Mouse (Mus musculus) adrenal gland (tissue): ENCODE results near the gene Inpp4b.

Experiments
- intact Hi-C: fragments of 180-260 bp; cut with DNase I; formaldehyde crosslinking; loops from one replicate; pipeline ENCODE4 v1.15.1; 2025

Inpp4b gene

DNA sequence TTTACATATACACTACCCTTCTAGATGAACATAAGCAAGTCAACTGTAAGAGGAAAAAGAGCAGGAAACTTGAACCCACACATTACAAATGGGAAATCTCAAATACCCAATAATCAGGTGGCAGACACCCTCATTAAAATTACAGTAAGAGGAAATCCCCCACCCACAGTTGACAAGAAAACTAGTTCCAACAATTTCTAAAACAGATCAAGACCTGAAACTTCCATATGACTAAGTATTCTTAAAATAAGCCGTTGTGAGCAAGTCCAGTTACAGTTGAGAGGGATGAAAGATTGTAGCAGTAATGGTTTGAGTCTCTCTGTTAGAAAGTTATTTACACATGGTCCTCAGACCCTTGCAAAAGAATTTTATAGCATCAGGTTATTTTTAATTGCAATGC is 480.8 kb downstream of the Inpp4b start:
- intact Hi-C loops = no loop called here

DNA sequence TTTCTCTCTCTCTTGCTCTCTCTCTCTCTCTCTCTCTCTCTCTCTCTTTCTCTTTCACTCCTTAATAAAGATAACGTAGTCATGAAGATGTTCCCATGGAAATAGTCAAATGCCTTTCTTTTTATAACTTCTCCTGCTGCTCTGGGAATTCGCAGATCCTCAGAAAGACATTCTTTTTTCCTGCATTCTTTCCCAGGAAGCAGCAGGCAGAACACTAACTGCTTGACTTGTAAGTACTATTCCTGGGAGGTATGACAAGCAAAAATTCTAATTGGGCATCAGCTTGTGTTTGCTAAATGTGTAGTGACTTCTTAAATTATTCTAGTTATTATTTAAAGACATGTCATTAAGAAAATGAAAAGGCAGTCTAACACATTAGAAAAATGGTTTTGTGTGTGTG is 482.6 kb downstream of the Inpp4b start:
- intact Hi-C loops = no loop called here

DNA sequence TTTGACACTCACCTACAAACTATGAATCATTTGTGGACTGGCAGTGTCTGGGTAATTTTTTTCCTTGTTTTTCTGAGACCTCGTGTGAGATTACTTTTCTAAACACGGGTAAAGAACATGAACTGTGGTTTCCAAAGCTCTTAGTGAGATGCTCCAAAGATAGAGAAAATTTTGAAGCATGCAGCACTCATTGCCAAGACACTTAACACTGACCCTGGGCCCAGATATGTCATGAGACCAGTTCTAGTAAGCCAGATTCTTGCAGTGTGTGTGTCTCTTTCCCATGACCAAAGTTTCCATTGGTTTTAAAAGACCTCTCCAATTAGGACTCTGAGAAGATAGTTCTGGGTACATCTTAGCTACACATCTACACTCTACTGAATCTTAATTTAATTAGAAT is 484.1 kb downstream of the Inpp4b start:
- intact Hi-C loops = no loop called here

DNA sequence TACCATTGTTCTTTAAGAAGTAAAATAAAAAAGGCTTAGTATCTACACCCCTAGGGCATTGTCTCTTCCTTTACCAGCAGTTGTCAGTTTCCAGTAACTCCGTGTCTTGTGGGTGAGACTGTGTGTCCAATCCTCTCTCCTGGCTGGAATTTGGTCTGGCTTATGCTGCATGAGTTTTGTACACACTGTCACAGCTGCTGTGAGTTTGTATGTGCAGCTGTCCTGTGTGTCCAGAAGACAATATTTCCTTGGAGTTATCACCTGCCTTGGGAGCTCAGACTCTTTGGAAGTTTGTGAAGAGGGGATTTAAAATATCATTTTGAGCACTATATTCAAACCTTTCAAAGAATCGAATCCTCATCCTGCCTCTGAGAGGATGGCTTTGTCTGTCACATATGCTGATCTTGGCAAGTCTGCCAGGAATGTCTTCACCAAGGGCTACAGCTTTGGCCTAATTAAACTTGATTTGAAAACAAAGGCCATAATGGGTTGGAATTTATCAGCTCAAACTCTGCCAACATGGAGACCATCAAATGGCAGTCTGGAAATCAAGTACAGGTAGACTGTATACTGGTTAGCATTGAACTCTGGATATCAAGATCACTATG is 485.1 kb downstream of the Inpp4b start:
- intact Hi-C loops = no loop called here

DNA sequence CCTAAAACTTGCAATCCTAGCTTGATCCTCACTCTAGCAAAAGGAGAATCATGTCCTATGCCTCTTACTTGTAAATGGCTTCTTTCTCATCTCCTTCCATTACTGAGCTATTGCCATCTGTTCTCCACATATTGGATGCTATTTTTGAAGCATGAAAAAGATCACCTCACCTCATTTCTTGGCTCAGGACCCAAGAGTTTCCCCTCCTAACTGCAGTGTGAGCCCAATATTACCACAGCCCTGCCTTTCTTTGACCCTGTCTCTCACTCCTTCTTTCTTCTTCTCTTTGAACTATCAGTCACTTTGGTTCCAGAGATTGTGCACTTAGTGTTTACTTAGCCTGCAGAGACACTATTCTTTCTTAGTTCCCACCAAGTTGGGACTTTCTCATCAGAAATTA is 489.1 kb downstream of the Inpp4b start:
- intact Hi-C loops = no loop called here

DNA sequence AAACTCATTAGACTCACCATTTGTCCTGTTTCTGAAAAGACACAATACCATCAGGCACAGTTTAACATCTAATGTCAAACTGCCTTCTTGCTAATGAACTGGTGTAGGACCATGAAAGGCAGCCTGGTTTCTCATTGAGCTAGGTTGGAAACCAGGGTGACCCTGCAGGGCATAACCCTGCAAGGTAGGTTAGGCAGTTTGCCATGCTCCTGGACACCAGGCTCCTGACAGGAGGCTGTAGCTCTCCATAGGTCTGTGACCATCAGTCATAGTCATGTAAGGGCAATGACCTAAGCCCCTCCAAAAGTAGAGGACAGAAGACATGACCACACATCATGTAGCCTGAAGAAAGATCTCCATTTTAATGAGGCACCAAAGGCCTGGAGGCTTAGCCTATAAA is 491.5 kb downstream of the Inpp4b start:
- intact Hi-C loops = no loop called here

DNA sequence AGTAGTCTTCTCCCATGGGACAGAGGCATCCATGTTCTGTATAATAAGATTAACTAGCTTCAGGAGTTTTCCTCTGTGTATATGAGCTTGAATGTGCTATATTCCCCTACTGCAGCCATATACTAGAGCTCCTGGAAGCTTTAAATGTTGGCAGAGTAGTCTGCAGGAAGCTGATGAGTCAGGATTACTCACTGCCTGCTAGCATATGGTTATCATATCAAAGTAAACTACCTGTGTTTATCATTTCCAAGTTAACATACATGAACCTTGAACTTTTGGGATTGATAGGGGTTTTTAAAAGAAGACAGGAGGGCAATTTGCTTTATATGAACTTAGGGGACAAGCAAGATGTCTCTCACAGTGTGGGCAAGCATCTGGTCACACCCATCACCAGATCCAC is 498.2 kb downstream of the Inpp4b start:
- intact Hi-C loops = no loop called here

DNA sequence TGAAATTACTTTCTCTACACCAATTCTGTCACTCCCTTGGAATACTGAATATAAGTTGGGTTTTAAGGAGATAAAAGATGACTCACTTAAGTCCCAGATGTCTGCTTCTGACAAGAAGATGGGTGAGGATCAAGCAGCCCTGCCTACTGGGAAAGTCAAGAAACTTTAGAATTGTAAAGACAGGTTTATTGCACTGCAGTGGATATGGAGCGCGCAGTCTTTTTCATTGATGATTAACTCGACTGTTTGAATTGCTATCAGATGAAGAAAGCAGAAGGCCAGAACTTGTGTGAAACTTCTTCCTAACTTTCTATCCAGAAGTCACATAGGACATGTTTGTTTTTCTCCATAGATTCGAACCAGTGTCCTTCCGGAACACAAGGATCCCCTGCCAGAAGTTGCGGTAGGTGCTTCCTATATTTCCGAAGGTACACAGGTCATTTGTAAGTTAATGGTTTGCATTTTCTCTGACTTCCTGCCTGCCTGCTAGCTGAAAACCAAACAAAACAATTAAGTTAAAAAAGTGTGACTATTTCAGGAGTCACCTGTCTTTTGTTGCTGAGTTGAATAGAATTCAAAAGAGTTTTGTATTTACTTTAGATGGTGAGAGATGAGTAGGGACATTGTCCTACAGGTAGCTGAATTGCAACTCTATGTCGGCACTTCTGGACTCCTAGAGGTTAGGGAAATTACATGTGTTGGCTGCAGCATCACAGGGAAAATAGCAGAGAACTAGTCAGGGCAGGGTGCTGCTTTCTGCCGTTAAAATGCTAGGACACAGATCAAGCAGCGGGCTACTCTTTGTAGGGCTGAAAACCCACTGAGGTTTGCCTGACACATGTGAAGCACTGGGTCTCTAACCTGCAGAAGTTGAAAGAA is 502.0 kb downstream of the Inpp4b start:
- intact Hi-C loops = no loop called here

DNA sequence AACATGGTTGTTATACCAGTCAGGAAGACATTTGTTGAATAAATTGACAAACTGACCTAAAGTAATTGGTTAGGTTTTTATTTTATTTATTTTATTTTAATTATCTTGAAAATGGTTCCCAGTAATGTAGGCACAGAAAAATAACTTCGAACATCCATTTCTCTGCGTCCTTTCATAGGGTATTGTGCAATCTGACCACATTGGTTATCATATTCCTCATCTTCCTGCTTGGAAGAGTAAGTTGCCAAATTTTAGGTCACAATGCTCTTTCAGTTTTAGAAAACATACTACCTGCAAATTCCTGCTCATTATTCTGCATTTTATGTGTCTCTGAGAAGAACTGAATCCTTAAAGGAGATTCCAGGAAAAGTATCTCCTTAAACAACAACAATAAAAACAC is 505.6 kb downstream of the Inpp4b start:
- intact Hi-C loops = no loop called here

DNA sequence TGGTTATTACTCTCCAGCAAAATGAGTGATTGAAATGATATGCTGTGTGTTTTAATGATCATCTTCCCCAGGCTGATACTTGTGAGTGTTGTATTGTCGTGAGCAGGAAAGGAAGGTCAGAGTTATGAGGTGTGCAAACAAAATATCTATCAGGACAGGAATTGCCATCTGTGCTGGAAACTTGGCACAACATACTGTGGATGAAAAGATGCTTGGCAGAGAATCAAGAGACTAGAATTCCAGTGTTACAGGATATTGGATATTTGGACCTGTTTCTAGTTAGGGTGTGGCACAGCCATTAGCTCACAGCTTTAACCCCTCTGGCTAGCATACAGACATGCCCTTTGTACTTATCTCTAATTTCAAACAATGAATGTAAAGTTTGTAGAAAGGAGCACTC is 507.6 kb downstream of the Inpp4b start:
- intact Hi-C loops = no loop called here

DNA sequence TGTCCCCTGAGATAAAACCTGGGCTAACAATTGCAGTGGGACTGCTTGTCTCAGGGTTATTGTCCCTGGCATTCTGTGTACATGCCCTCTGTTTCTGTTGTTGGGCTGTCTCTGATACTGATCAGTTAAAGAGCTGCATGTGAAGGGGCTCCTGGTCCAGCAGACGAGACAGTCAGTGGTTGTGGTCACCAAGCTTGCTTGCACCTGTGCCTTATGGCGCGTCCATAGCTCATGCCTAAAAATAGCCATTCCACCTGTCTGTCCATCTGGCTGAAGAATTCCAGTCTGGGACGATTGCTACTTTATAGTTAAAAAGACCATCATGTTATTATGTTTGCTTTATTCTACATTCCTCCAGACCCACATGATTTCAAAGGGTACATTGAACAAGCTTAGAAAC is 510.8 kb downstream of the Inpp4b start:
- intact Hi-C loops = no loop called here

DNA sequence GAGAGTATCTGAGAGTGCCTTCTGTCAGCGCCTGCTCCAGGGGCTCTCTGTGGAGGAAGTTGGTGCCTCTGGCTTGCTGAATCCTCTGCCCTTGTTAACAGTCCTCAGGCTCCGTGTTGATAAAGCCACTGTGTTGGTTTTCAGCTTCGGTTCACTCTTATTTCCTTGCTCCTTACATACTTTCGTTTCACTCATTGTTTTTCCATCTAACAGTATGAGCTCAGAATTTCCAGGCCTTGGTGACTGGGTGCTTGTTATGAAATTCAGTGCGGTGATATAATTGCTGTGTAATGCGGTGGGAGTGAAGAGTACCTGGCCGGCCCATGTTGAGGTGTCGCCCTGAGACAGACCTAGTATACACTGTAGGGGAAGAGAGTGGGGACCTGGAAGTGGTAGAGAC is 512.2 kb downstream of the Inpp4b start:
- intact Hi-C loops = no loop called here

DNA sequence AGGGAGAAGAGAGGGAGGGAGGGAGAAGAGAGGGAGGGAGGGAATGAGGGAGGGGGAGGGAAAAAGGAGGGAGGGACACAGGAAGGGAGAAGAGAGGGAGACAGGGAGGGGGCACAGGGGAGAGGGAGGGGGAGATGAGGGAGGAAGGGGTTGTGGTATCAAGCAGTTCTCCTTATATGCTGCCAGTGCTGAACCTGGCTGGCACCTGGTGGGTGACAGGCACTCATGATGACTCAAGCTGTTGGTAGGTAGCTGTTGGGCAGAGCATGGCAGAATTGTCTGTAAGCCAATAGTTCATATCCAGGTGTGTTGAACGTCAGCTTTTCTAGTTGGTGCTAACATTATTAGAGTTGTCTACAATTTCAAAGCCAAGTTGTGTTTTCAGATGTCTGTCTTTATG is 512.7 kb downstream of the Inpp4b start:
- intact Hi-C loops = no loop called here

DNA sequence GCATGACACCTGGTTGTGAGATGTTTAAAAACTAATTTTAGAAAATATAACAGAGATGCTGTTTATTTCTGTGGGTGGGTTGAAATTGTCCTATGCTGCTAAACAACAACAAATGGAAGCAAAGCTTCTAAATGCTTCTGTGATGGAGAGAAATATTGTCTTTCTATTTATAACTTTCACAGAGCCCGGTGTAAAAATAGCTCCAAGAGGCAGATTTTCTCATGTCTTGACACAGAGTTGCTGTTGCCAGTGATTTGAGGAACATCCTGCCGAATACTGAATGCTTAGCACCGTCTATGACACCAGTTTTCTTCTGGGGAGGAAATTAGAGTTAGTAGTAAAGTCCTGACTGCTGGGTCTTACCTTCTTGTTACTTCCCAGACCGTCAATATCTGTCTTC is 513.8 kb downstream of the Inpp4b start:
- intact Hi-C loops = no loop called here

DNA sequence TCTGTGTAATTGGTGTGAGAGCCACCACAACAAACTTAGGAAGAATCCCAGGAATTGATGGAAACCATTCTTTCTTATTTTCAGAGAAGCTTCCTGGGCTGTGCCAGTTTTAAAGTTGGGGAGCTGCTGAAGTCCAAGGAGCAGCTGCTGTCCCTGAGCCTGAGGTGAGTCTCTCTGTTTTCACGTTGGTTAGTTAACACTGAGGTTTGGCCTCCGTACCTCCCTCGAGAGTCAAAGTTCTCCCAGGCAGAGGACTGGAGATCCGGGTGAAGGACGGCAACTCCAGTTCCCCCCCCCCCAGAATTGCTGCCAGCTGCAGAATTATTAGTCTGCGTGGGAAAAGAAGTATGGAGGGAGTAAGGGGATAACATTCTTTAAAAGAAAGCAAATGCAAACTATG is 514.3 kb downstream of the Inpp4b start:
- intact Hi-C loops = no loop called here

DNA sequence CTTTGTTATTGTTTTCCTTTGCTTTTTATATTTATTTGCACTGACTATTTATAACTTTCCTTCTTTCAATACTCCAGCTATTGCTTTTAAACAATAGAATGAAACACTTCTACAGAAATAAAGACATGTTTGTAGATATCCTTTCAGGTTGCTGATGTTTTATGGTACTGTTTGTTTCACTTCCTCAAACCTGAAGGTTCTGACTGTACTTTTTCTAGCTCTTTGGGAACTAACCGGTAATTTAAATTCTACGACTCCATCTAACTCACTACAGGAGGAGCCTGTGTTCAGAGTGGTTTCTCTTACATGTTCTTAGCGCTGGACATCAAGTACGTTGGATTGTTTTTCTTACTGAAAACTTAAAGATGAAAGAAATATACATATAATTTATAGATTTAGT is 516.0 kb downstream of the Inpp4b start:
- intact Hi-C loops = no loop called here

DNA sequence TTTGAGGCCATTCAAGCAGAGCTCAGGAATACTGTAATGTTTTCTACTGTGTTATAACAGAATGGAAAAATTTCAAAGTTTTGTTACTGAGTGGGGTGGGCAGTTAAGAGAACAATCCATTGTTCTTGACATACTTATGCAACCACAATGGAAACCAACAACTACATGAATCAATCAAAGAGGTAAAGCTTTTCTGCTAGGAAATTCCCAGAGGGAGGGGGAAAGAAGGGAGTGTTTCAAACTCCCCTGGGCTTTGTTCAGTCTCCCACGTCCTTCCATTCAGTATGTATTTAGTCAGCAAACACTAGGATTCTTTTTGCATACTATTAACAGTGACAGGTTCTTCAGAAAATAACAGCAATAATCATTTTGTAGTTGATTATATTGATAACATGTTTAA is 517.4 kb downstream of the Inpp4b start:
- intact Hi-C loops = no loop called here

DNA sequence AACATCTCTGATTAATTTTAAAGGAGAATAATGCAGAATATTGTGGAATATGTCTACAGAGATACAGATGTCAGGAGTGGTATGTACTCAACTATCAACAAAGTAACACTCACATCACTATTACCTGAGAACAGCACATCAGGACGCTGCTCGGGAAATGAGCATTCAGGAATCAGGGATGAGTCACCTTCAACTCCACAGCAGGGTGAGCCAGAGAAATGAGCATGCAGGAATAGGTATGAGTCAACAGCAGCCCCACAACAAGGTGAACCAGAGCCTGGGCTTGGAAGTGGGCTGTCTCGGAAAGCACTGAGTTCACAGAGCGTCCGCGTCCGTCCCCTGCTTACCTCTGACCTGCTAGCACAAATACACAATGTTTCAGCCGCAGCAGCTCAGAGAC is 519.0 kb downstream of the Inpp4b start:
- intact Hi-C loops = no loop called here

DNA sequence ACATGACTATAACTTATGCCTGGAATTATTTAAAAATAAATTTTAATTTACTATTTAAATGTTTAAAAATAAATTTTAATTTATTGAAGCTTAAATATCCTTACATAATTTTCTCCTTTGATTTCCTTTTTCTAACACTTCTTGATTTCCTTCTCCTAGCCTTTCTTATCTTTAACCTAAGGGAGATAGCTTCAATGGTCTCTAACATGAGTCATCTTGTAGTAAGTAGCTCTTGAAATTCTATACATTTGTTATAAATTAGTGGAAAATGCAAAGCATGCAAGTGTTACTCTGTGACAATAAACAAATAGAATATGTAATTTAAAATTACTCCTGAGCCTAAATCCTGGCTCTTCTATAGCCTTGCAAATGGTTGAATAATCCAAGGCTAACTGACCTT is 520.4 kb downstream of the Inpp4b start:
- intact Hi-C loops = no loop called here

DNA sequence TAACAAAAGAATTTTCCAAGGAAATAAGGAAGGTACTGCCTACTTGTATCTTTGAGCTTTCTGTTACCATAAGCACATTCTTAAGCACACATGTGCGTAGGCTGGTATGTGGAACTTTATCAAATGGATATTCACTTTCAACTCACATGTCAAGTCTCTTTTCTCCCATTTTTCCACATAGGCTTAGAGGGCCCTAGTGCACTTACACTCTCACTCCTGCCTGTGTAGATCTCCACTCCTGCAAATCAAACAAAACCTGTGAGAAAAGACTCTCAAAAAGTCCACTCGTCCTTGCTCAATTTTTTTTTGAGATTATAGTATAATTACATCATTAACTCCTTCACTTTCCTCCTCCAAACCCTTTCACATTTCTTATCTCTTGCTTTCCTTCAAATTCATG is 522.0 kb downstream of the Inpp4b start:
- intact Hi-C loops = no loop called here

DNA sequence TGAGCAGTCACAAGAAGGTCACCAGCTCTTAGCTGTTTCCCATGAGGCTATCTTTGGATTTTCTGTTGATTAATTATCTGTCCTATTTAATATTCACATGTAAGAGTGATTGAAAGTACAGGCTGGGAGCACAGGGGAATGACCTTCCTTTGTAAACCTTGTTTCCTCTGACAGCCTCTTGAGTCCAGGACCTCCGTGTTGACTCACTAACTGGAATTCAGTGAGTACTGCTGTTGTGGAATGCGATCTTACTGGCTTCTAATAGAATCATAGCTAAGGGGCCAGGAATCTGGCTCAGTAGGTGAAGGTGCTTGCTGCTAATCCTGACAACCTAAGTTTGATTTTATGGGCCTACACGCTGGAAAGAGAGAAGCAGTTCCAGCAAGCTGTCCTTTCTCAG is 523.3 kb downstream of the Inpp4b start:
- intact Hi-C loops = no loop called here

DNA sequence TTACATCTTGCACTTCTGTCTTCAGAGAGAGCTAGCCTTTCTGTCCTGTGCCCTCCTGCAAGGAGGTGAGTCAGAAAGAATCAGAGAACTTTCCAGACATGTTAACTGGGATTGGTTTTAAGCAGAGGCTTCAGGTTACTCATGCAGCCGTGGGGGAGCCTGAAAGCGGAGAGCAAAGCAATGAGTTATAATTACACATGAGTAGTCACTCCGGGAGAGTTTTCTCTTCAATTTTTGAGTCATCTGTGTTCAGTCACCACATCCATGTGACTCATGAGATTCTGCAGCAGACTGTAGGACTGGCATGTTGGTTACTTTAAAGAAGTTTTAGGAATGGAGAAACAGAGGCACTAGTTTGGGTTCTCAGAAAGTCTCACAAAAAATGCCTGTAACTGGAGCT is 524.7 kb downstream of the Inpp4b start:
- intact Hi-C loops = no loop called here

DNA sequence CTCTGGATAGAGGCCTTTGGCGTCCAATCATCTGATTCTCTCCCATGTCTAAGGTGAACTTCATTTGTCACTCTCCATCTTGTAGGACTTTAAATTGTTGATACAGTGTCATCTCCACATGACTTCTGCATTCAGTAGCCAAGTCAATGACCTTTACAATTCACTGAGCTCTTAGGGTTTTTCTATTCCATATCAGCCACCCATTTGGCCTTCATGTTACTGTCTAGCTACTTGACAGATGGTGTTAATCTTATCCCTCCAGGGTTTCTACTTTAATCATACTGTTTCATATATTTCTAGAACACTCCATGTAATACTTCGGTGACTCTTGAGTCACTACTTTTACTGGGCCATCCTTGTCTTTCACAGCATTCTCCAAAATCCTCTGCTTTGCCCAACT is 528.1 kb downstream of the Inpp4b start:
- intact Hi-C loops = no loop called here
